Mouse (Mus musculus) cortical plate, adult 2 months (tissue): ENCODE measurements around the gene Shc3.

Source experiments
- CTCF ChIP-seq: fragments of 200-500 bp; IDR thresholded peaks from 2 replicates; pipeline ENCODE4 v1.5.1; 2011; ENCODE audit warnings: mild to moderate bottlenecking, control low read depth, low read length; ENCODE audit not compliant: insufficient read depth; ENCODE audit errors: extremely low read depth
- POLR2A ChIP-seq: fragments of 200-500 bp; IDR thresholded peaks from 2 replicates; pipeline ENCODE4 v1.6.1; 2011; ENCODE audit warnings: mild to moderate bottlenecking, low read length, control low read depth; ENCODE audit not compliant: insufficient read depth; ENCODE audit errors: extremely low read depth

- no peak for TF ChIP-seq POLR2A
- no peak for TF ChIP-seq CTCF
Observed at GRCm38 (mm10) chr13:51523311-51523710, 45.9 kb downstream of the Shc3 start.
